Mouse (Mus musculus) intestine, embryonic 15.5 days (tissue): Measurements from ENCODE around the gene Pwp2. TPM values are rescaled to one million over a fixed set of nuclear protein-coding genes. Genes with fewer than 3 reads are reported as not detected.

Experiments
- ATAC-seq: fragments of 200-750 bp; cut with Nextera tagmentation; 2 replicates; pipeline ENCODE4 v1.8.0; 2017; ENCODE audit warnings: moderate TSS enrichment, moderate library complexity
- H3K27ac ChIP-seq: fragments of 300-500 bp; sonication (generic); 2 replicates; pipeline ENCODE4 v1.5.1; 2015; ENCODE audit warnings: mild to moderate bottlenecking, inconsistent platforms
- H3K27me3 ChIP-seq: fragments of 300-500 bp; sonication (generic); replicated peaks from 2 replicates; pipeline ENCODE4 v1.6.1; 2015; ENCODE audit warnings: inconsistent platforms
- H3K36me3 ChIP-seq: fragments of 300-500 bp; sonication (generic); 2 replicates; pipeline ENCODE4 v1.6.1; 2015; ENCODE audit warnings: inconsistent platforms
- H3K4me1 ChIP-seq: fragments of 300-500 bp; sonication (generic); replicated peaks from 2 replicates; pipeline ENCODE4 v1.6.1; 2015; ENCODE audit warnings: inconsistent platforms
- H3K4me2 ChIP-seq: fragments of 300-500 bp; sonication (generic); replicated peaks from 2 replicates; pipeline ENCODE4 v1.6.1; 2015; ENCODE audit warnings: mild to moderate bottlenecking, inconsistent platforms
- H3K4me3 ChIP-seq: fragments of 300-500 bp; sonication (generic); replicated peaks from 2 replicates; pipeline ENCODE4 v1.5.1; 2015; ENCODE audit warnings: inconsistent platforms
- H3K9ac ChIP-seq: fragments of 300-500 bp; sonication (generic); 2 replicates; pipeline ENCODE4 v1.6.1; 2015; ENCODE audit warnings: inconsistent platforms
- H3K9me3 ChIP-seq: fragments of 300-500 bp; sonication (generic); 2 replicates; pipeline ENCODE4 v1.6.1; 2016; ENCODE audit warnings: inconsistent platforms
- WGBS: fragments of 180-500 bp; shearing (Covaris S2); methylation state at CpG from one replicate; pipeline ENCODE4 v1.1.7; 2015; 5-methylcytosine and 5-hydroxymethylcytosine counted together
- polyA plus RNA-seq: library from polyadenylated mRNA; unstranded; fragments of >200 nt; fragmentation: Nextera tagmentation; extraction: Ambion mirVana; gene quantifications from 2 replicates; pipeline ENCODE4 v1.2.1, GENCODE M21; 2015

Gene Pwp2
- 17.5 and 17.7 TPM in 2 replicates for polyA plus RNA-seq

DNA sequence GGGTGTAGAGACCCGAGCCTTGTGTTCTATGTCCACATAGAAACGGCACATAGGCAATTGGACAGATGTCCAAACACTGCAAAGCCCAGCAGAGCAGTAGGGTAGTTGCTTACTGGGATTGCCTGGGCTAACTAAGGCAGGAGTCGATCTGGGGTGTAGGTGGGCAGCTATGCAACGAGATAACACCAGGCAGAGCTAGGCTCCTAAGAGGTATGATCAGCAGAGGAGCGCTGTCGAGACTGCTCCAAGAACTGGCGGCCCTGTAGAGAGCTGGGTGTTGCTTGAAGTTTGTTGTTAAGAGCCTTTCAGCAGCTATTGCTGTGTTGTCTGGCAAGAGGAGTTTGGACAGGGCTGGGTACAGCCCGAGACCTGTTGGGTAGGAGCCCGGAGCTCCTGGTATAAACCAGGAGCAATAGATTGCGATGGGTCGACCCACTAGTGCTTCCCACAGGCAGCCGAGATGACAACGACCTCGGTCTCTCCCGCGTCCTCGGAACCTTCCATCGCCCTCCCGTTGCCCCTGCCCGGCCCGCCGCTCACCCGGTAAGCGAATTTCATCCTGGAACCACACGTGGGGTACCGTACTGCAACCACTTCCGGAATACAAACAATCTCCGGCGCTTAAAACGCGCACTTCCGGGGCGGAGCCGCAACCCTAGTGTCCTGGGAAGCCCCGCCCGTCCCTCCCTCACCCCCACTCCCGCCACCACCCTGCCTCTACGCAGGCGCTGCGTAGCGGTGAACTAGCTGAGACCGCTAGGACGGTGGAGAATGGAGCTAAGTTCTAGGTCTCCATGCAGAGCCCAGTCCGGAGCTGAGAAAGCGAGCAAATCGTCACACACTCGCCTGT is at the start of gene Pwp2:
Gene Pwp2 (minus strand): TSS at position 619 of the 850 bp plus-strand sequence.
- Histone ChIP-seq H3K27me3 (no peaks in the 10 kb centered on the region), H3K36me3 (peaks cover 34% of the 10 kb centered on the region), H3K4me3 (peak within 1 kb of the TSS; percentile 71), H3K9me3 (no peaks in the 10 kb centered on the region), H3K4me2 (peak within 1 kb of the TSS; percentile 89), H3K27ac (peak within 1 kb of the TSS; percentile 36; the same call in 1 of the 2 replicates), H3K9ac (peak within 1 kb of the TSS; percentile 50), H3K4me1 (peaks cover 13% of the 10 kb centered on the region)
- 1% methylated on average over 47 of the region's 47 CpGs for WGBS
- peak; percentile 97 for ATAC-seq

DNA sequence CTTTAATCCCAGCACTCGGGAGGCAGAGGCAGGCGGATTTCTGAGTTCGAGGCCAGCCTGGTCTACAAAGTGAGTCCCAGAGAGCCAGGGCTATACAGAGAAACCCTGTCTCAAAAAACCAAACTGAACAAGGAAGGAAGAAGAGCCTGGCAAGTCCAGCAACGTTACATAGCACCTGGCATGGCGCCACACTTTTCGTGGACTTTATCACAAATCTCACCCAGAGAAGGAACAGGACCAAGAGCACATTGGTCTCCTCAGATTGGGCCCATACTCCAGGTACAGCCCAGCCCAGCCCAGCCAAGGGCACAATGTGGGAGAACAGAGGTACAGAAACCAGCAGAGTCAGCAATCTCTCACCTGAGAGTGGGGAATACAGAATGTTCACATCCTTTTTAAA is 48.8 kb upstream of the Pwp2 start:
- no peak for ATAC-seq
- H3K27ac ChIP-seq = no peak overlapping the region
- no peaks in the 10 kb centered on the region for H3K27me3 ChIP-seq
- no peaks in the 10 kb centered on the region for H3K4me1 ChIP-seq
- H3K36me3 ChIP-seq = 0 out of 2 replicates have a peak, but pooled peaks cover 1% of the 10 kb centered on the region
- WGBS = 88% methylated on average over 6 of the region's 6 CpGs
- H3K9me3 ChIP-seq = no peaks in the 10 kb centered on the region
- no peak overlapping the region for H3K4me3 ChIP-seq
- H3K9ac ChIP-seq = no peak overlapping the region
- no peak overlapping the region for H3K4me2 ChIP-seq

DNA sequence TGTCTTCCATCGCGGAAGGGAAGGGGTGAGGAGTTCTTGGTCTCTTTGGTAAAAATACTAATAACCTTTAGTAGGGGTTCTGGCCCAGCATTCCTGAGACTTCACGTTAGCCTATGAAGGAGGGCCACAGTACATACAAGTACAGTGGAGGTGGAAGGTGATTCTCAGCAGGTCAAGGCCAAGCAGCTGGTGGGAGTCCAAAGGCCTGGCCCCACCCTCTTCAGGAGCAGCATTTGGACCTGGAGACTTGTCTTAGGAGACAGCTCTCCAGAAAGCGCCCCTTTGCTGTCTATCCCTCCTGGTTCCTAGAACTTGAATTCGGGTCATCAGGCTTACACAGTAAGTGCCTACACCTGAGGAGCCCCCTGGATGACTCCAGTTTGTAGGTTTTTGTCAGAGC is 48.2 kb upstream of the Pwp2 start:
- Histone ChIP-seq H3K4me2 (no peak overlapping the region), H3K27ac (no peak overlapping the region), H3K36me3 (no peaks in the 10 kb centered on the region), H3K4me3 (no peak overlapping the region), H3K27me3 (no peaks in the 10 kb centered on the region), H3K4me1 (no peaks in the 10 kb centered on the region), H3K9ac (no peak overlapping the region), H3K9me3 (no peaks in the 10 kb centered on the region)
- 91% methylated on average over 5 of the region's 5 CpGs for WGBS
- no peak for ATAC-seq

DNA sequence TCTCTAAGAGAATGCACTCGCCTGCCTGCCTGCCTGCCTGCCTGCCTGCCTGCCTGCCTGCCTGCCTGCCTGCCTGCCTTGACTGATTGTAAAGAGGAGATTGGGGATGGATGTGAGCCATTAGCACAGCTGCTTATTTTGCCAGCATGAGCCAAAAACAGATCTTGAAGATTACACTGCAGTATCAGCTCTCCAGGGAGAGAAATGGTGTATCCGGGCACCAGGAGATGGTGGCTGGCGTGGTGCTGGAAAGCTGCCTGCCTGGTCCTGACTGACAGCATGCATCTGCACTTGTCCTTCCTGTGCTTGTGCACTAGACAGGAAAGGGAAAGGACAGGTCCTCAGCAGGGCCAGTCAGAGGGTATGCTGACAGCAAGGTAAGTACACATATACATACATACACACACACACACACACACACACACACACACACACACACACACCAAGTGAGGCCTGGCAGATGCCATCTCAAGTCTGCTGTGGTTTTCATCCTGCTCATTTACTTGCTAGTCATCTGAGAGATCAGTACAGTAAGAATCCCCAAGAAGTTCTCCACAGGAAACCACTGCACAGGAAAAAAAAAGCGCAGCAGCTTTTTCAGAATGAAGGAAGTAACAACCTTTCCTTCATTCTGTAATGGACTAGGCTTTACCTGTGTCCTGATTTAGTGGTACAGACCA is 47.5 kb upstream of the Pwp2 start:
- Histone ChIP-seq H3K4me1 (no peaks in the 10 kb centered on the region), H3K4me2 (no peak overlapping the region), H3K27ac (no peak overlapping the region), H3K27me3 (no peaks in the 10 kb centered on the region), H3K36me3 (no peaks in the 10 kb centered on the region), H3K9me3 (no peaks in the 10 kb centered on the region), H3K4me3 (no peak overlapping the region), H3K9ac (no peak overlapping the region)
- WGBS = 87% methylated on average over 4 of the region's 4 CpGs
- ATAC-seq = no peak

DNA sequence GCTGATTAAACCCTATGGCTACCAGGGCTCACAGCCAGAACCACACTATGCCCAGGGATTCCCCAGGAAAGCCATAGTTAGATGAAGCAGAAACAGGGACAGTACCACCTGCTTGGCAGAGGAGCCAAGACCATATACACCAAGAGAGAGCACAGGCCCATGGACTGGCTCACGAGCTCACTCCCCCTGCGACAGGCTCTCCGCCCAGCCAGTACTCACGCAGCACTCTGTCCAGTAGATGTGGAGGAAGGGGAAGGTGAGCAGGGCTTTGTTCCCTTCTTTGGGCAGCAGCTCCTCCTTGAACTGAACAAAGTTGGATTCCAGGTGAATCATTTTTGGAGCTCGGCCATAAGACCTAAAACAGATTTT is 43.6 kb upstream of the Pwp2 start:
- Histone ChIP-seq H3K36me3 (peaks cover 3% of the 10 kb centered on the region; the same call in 1 of the 2 replicates), H3K27me3 (no peaks in the 10 kb centered on the region), H3K9me3 (no peaks in the 10 kb centered on the region), H3K4me2 (no peak overlapping the region), H3K4me1 (no peaks in the 10 kb centered on the region; the same call in 1 of the 2 replicates), H3K4me3 (no peak overlapping the region), H3K9ac (no peak overlapping the region), H3K27ac (peak overlapping the region; percentile 71)
- 81% methylated on average over 5 of the region's 5 CpGs for WGBS
- peak; percentile 71 for ATAC-seq

DNA sequence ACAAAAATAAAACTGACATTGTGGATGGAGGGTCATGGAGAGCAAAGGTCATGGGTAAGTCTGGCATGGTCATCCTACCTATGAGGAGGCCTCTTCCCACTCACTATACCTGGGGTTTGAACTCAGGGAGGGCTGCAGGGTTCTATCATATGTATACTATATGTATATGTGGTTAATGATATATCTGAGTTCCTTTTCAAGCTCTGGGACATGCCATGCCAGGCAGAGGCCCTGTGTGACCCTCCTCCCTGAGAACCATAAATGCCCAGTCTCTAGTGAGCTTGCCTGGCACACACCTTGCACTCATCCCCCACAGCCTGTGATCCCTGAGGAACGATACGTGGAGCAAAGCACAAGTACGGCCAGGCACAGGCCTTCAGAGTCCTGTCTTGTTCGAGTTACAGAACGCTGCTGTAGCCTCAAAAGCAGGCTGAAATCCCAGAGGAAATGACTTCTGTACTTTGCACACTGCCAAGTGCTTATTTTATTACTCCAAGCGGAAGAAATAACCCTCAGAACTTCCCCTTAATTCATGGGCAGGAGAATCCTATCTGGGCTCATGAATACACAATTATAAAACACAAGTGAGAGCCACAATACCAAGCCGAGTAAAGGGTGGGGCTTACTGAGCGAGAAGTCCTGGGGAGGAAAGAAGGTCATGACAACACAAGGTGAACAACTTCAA is 43.1 kb upstream of the Pwp2 start:
- peaks cover 3% of the 10 kb centered on the region; the same call in 1 of the 2 replicates for H3K36me3 ChIP-seq
- peak overlapping the region; percentile 71 for H3K27ac ChIP-seq
- H3K9me3 ChIP-seq = no peaks in the 10 kb centered on the region
- WGBS = 58% methylated on average over 8 of the region's 8 CpGs
- H3K9ac ChIP-seq = no peak overlapping the region
- H3K4me1 ChIP-seq = no peaks in the 10 kb centered on the region; the same call in 1 of the 2 replicates
- peak overlapping the region; percentile 23; the same call in 1 of the 2 replicates for H3K4me2 ChIP-seq
- no peak overlapping the region for H3K4me3 ChIP-seq
- no peaks in the 10 kb centered on the region for H3K27me3 ChIP-seq
- peak; percentile 85 for ATAC-seq

DNA sequence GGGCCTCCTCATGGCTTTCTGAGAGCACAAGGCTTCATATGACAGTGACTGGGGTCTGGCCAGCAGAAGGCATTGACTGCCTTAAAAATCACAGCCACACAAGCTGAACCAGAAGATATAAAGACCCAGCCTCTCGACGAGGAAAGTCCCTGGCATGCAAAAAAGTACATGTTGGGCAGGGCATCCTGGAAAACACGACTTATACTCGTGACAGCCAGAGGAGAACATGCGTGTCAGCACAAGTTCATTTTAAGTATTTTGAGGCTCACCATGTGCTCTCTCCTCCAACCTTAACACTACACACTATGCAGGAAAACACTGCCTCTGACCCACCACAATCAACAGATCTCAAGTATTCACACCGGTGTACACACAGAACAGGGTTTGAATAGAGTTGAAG is 39.2 kb upstream of the Pwp2 start:
- no peak overlapping the region for H3K4me3 ChIP-seq
- H3K4me2 ChIP-seq = no peak overlapping the region
- no peaks in the 10 kb centered on the region for H3K27me3 ChIP-seq
- ATAC-seq = no peak
- H3K4me1 ChIP-seq = no peaks in the 10 kb centered on the region; the same call in 1 of the 2 replicates
- H3K9me3 ChIP-seq = no peaks in the 10 kb centered on the region
- no peak overlapping the region for H3K9ac ChIP-seq
- 87% methylated on average over 6 of the region's 6 CpGs for WGBS
- H3K36me3 ChIP-seq = peaks cover 9% of the 10 kb centered on the region; the same call in 1 of the 2 replicates
- no peak overlapping the region for H3K27ac ChIP-seq

DNA sequence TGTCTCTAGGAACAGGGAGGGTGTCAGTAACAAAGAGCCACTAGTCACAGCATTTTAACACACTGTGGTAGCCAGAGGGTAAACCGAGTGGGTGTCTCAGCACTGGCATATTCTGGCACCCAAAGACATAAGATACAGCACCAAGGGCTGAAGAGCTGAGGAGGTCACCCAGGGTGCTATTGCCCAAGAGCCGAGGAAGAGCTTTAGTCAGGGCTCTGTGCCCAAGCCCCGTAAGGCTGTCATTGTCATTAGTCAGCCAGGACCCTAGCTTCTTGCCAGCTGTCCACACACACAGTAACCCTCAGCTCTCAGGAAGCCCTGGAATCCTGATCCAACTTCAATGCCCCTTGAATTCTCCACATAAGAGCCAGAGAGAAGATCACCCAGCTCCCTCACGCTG is 38.0 kb upstream of the Pwp2 start:
- Histone ChIP-seq H3K27me3 (no peaks in the 10 kb centered on the region), H3K4me2 (no peak overlapping the region), H3K27ac (no peak overlapping the region), H3K9ac (no peak overlapping the region), H3K36me3 (peaks cover 12% of the 10 kb centered on the region; the same call in 1 of the 2 replicates), H3K4me1 (no peaks in the 10 kb centered on the region; the same call in 1 of the 2 replicates), H3K9me3 (no peaks in the 10 kb centered on the region), H3K4me3 (no peak overlapping the region)
- ATAC-seq = no peak
- WGBS = 80% methylated on average over 4 of the region's 4 CpGs

DNA sequence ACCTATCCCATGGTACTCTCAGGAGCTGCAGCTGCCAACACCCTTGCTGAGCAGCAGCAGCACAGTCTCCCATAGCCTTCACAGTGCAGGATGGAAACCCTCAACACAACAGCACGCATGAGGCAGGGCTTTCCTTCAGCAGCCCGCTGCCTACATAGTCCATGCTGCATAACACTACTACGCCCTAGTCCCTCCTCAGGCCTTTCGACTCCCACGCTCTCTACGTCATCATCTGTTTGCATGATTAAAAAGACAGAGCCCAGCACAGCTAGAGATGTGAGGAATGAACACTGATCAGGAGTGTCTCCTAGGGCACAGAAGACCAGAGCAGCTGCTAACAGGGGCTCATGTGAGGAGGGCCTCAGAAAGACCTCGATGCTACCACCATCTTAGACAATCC is 36.4 kb upstream of the Pwp2 start:
- Histone ChIP-seq H3K27ac (no peak overlapping the region), H3K4me3 (no peak overlapping the region), H3K9me3 (no peaks in the 10 kb centered on the region), H3K36me3 (peaks cover 10% of the 10 kb centered on the region; the same call in 1 of the 2 replicates), H3K9ac (no peak overlapping the region), H3K27me3 (no peaks in the 10 kb centered on the region), H3K4me1 (no peaks in the 10 kb centered on the region), H3K4me2 (no peak overlapping the region)
- no peak for ATAC-seq
- WGBS = 84% methylated on average over 7 of the region's 7 CpGs

DNA sequence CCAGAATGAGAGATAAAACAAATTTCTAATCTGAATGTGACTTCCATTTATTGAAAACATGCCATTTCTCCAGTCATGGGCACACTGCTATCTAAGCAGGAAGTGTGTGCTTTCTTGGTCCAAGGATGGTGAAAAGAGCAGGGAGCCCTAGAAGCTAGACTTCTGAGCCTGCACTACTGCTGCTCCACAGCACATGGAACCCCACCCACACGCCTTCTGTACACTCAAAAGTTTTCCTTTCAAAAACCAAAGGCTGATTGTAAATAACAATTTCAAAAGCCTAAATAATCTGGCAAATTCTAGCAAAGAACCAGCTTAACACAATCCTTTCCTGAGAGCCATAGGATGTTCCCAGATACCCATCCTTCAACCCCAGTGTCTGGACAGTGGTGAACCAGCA is 34.6 kb upstream of the Pwp2 start:
- no peak for ATAC-seq
- Histone ChIP-seq H3K36me3 (peaks cover 14% of the 10 kb centered on the region), H3K9ac (no peak overlapping the region), H3K9me3 (no peaks in the 10 kb centered on the region), H3K4me1 (no peaks in the 10 kb centered on the region), H3K27me3 (no peaks in the 10 kb centered on the region), H3K27ac (no peak overlapping the region), H3K4me2 (no peak overlapping the region), H3K4me3 (no peak overlapping the region)
- 91% methylated on average over 1 of the region's 1 CpGs for WGBS

DNA sequence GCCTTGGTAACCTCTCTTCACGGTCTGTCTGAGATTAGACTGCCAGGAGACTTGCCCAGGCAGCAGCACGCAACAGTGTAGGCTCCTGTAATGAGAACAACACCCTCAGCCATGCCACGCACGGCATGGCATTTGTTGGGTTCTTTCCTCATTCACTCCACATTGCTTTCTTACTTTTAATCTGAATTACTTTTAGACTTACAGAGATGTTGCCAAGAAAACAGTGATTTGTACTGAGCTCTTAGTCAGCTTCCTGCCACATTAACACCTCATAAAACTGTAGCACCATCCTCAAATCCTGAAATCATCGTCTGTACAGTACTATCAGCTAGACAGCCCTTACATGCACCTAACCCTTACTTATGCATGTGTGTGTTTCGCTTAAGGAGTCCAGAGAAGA is 33.6 kb upstream of the Pwp2 start:
- no peaks in the 10 kb centered on the region for H3K27me3 ChIP-seq
- no peak overlapping the region for H3K9ac ChIP-seq
- peaks cover 23% of the 10 kb centered on the region for H3K36me3 ChIP-seq
- no peak overlapping the region for H3K4me3 ChIP-seq
- H3K27ac ChIP-seq = no peak overlapping the region
- H3K4me2 ChIP-seq = no peak overlapping the region
- WGBS = 90% methylated on average over 6 of the region's 6 CpGs
- H3K4me1 ChIP-seq = no peaks in the 10 kb centered on the region
- no peak for ATAC-seq
- no peaks in the 10 kb centered on the region for H3K9me3 ChIP-seq
